Mouse (Mus musculus): ENCODE measurements around the gene Olfr1355. TPM values are rescaled to one million over a fixed set of nuclear protein-coding genes. Genes with fewer than 3 reads are reported as not detected.
"Not testable (repeated sequence)": the region's sequence is repeated elsewhere in the genome, so short reads cannot be mapped to it uniquely, and the experiment has no call there.

The Olfr1355 gene
- polyA plus RNA-seq (2012; rRNA removed): not detected in 2 replicates

GRCm38 (mm10) chr10:78875240-78875639 is at the start of gene Olfr1355:
Olfr1355 (plus strand) TSS chr10:78875540.
- no peak for DNase-seq (ENCODE audit: low read depth, low spot score)
- 65% methylated on average over 2 of the region's 2 CpGs for WGBS

GRCm38 (mm10) chr10:78840456-78840855 is 34.9 kb upstream of the Olfr1355 start:
- WGBS: 89% methylated on average over 12 of the region's 12 CpGs
- not testable (repeated sequence) for DNase-seq (ENCODE audit: low read depth, low spot score)

DNA sequence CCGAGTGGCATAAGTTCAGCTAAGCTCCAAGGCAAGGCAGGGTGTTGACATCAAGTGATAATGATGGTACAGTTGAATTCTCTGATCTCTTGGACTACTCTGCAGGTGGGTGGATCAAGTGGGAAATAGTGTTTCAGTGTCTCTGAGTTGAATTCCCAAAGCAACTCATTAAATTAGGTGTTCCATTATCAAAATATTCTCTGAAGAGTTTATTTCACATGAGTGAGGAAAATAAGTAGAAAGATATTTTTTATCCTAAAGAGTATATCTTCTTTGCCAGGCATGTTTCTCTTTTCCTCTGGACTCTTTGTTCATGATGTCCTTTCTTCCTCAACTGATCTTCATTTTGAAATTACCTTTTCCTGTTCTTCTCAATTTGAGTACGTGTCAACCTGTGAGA is 23.3 kb upstream of the Olfr1355 start, which contains the start of gene Olfr1356:
Olfr1356 (minus strand) TSS at position 101 of the 400 bp plus-strand sequence.
- WGBS: 83% methylated on average over 2 of the region's 2 CpGs
- no peak for DNase-seq (ENCODE audit: low read depth, low spot score)

DNA sequence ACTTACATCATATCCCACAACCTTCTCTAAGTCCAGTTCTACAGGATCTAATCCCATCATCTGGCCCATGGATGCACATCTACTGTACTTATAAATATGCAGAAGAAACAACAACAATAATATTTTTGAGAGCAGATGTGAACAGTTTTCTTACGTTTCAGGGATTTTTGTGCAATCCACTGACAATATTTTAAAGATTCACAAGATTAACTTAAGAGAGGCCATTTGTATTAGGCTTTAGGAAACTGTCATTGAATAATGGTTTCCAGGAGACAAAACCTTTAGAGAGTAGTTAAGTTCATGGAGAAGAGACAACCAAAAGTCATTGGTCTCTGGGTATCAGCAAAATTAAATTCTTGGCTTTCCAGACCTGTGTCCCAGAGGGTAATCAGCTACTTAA is 37.5 kb downstream of the Olfr1355 start, which contains the start of gene Olfr1354:
Olfr1354 (plus strand) TSS at position 301 of the 400 bp plus-strand sequence.
- 73% methylated on average over 1 of the region's 1 CpGs for WGBS

More for the DNA sequence above, 37.5 kb downstream of the Olfr1355 start, which contains the start of gene Olfr1354:
- DNase-seq (ENCODE audit: low read depth, low spot score): not testable (repeated sequence)

Other genes starting within 250 kb of the Olfr1355 start
- gene Casp14, start 157.2 kb upstream of the Olfr1355 start, polyA plus RNA-seq (2012; rRNA removed): 0.06 TPM in 1 of 2 replicates, not detected in the other
- gene Ccdc105, start 122.5 kb upstream of the Olfr1355 start, polyA plus RNA-seq (2012; rRNA removed): not detected in 2 replicates
- gene Slc1a6, start 95.0 kb upstream of the Olfr1355 start, polyA plus RNA-seq (2012; rRNA removed): 0.12 and 0.40 TPM in 2 replicates
- gene Olfr1356, start 23.4 kb upstream of the Olfr1355 start, polyA plus RNA-seq (2012; rRNA removed): not detected in 2 replicates
- gene Olfr1354, start 37.6 kb downstream of the Olfr1355 start, polyA plus RNA-seq (2012; rRNA removed): not detected in 2 replicates
- gene Olfr8, start 75.1 kb downstream of the Olfr1355 start, polyA plus RNA-seq (2012; rRNA removed): not detected in 2 replicates
- gene Olfr1353, start 87.8 kb downstream of the Olfr1355 start, polyA plus RNA-seq (2012; rRNA removed): not detected in 2 replicates
- gene Olfr1352, start 105.5 kb downstream of the Olfr1355 start, polyA plus RNA-seq (2012; rRNA removed): not detected in 2 replicates
- not detected in 2 replicates for gene Olfr1351, start 136.9 kb downstream of the Olfr1355 start, polyA plus RNA-seq (2012; rRNA removed)
- gene Olfr57, start 153.2 kb downstream of the Olfr1355 start, polyA plus RNA-seq (2012; rRNA removed): not detected in 2 replicates
- gene 2610008E11Rik, start 222.1 kb downstream of the Olfr1355 start, polyA plus RNA-seq (2012; rRNA removed): 0.89 and 1.0 TPM in 2 replicates